Mouse (Mus musculus) small intestine, adult 2 months (tissue): ENCODE measurements around the gene Rnf126.

Source experiments
- CTCF ChIP-seq: fragments of 200-500 bp; IDR thresholded peaks from 2 replicates; pipeline ENCODE4 v1.5.1; 2012; ENCODE audit warnings: low read depth, mild to moderate bottlenecking, control low read depth, inconsistent platforms, low read length, moderate library complexity, mixed read lengths; ENCODE audit not compliant: insufficient replicate concordance, insufficient read length; ENCODE audit errors: extremely low read depth
- POLR2A ChIP-seq: fragments of 200-500 bp; IDR thresholded peaks from 2 replicates; pipeline ENCODE4 v1.6.1; 2012; ENCODE audit warnings: low read depth, mild to moderate bottlenecking, control low read depth, inconsistent platforms, low read length, moderate library complexity

GRCm38 (mm10) chr10:79754856-79755516, 11.8 kb downstream of the Rnf126 start, which contains the start of gene Fgf22:
- TF ChIP-seq POLR2A (no peak), CTCF (no peak)
